Mouse (Mus musculus): ENCODE data around the gene Gas8. TPM values are rescaled to one million over a fixed set of nuclear protein-coding genes. Genes with fewer than 3 reads are reported as not detected.
"Not testable (repeated sequence)": the region's sequence is repeated elsewhere in the genome, so short reads cannot be mapped to it uniquely, and the experiment has no call there.

Gas8 gene
- polyA plus RNA-seq, 1 experiment, result not detected

DNA sequence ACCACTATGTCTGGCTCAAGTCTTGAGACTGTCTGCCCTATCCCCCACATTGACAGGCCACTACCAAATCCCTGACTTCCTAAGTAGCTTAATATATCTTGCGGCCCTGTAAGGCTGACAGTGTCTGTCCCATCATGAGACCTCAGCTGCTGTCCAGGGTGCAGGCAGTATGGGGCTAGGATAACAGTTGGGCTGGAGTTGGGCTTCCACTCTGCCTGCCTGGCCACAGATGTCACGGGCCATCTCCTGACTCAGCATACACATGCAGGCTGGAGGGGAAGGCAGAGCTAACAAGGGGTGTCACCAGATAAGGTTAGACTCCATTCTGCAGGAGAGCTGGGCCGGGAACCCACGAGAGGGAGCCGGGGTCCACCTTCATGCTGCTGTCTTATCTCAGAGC is 11.5 kb upstream of the Gas8 start:
- WGBS, result 97% methylated on average over 5 of the region's 5 CpGs
- TF ChIP-seq POLR2A (IDR thresholded peaks at IDR 0.05; ENCODE audit: insufficient read depth, low read depth, low read length) (no peak), CTCF (IDR thresholded peaks at IDR 0.05; ENCODE audit: insufficient read depth, low read depth, low read length) (no peak)
- Histone ChIP-seq H3K27ac (ENCODE audit: insufficient read depth, low read depth, low read length) (no peak overlapping the region), H3K4me3 (ENCODE audit: insufficient read depth, low read depth, low read length) (no peak overlapping the region), H3K4me1 (ENCODE audit: control insufficient read depth, insufficient read depth, low read length) (peaks cover 18% of the 10 kb centered on the region)

GRCm38 (mm10) chr8:123510819-123511218 is 7.8 kb upstream of the Gas8 start:
- Histone ChIP-seq H3K4me3 (ENCODE audit: insufficient read depth, low read depth, low read length) (no peak overlapping the region), H3K4me1 (ENCODE audit: control insufficient read depth, insufficient read depth, low read length) (peaks cover 23% of the 10 kb centered on the region), H3K27ac (ENCODE audit: insufficient read depth, low read depth, low read length) (no peak overlapping the region)
- WGBS, result 76% methylated on average over 5 of the region's 5 CpGs
- TF ChIP-seq CTCF (IDR thresholded peaks at IDR 0.05; ENCODE audit: insufficient read depth, low read depth, low read length), result no peak
- TF ChIP-seq POLR2A (IDR thresholded peaks at IDR 0.05; ENCODE audit: insufficient read depth, low read depth, low read length), result no peak

- no peak for TF ChIP-seq CTCF (IDR thresholded peaks at IDR 0.05; ENCODE audit: insufficient read depth, low read depth, low read length)
- TF ChIP-seq POLR2A (IDR thresholded peaks at IDR 0.05; ENCODE audit: insufficient read depth, low read depth, low read length), result no peak
- Histone ChIP-seq H3K27ac (ENCODE audit: insufficient read depth, low read depth, low read length) (peak overlapping the region; percentile 3; the same call in 1 of the 2 replicates), H3K4me3 (ENCODE audit: insufficient read depth, low read depth, low read length) (peak overlapping the region; percentile 83), H3K4me1 (ENCODE audit: control insufficient read depth, insufficient read depth, low read length) (peaks cover 27% of the 10 kb centered on the region)
- WGBS, result 4% methylated on average over 9 of the region's 9 CpGs
Observed at GRCm38 (mm10) chr8:123514136-123514535, 4.5 kb upstream of the Gas8 start.

GRCm38 (mm10) chr8:123514781-123515539 is 3.7 kb upstream of the Gas8 start, which contains the start of gene Dbndd1:
Gene Dbndd1, minus strand, starts transcription at chr8:123515463.
- TF ChIP-seq CTCF (IDR thresholded peaks at IDR 0.05; ENCODE audit: insufficient read depth, low read depth, low read length), result no peak
- no peak for TF ChIP-seq POLR2A (IDR thresholded peaks at IDR 0.05; ENCODE audit: insufficient read depth, low read depth, low read length)
- H3K27ac ChIP-seq (ENCODE audit: insufficient read depth, low read depth, low read length), result peak within 1 kb of the TSS; percentile 40; the same call in 1 of the 2 replicates
- under 1% methylated on average over 59 of the region's 63 CpGs for WGBS
- H3K4me3 ChIP-seq (ENCODE audit: insufficient read depth, low read depth, low read length), result peak within 1 kb of the TSS; percentile 83
- H3K4me1 ChIP-seq (ENCODE audit: control insufficient read depth, insufficient read depth, low read length), result peaks cover 32% of the 10 kb centered on the region

- no peak for TF ChIP-seq POLR2A (IDR thresholded peaks at IDR 0.05; ENCODE audit: insufficient read depth, low read depth, low read length)
- no peak for TF ChIP-seq CTCF (IDR thresholded peaks at IDR 0.05; ENCODE audit: insufficient read depth, low read depth, low read length)
- WGBS, result 1% methylated on average over 11 of the region's 11 CpGs
- no peak overlapping the region for H3K27ac ChIP-seq (ENCODE audit: insufficient read depth, low read depth, low read length)
Observed at GRCm38 (mm10) chr8:123515540-123515897, 3.1 kb upstream of the Gas8 start.

DNA sequence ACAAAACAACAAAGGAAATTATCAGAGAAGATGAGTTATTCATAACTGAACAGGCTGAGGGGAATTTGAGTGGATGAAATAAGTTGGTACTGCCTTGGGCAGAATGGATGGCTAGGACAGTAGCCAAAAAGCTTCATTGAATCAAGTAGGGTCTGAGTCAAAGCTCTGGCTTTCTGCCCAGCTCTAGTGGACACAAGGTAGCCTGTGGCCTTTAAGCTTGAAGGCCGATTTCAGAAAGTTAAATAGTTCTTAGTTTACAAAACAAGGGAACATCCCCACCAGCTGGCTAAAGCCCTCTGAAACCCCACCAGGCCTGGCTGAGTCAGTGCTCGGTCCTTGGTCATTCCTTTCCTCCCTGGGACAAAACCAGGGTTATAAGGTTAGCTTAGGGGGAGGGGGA is 2.0 kb upstream of the Gas8 start:
- H3K27ac ChIP-seq (ENCODE audit: insufficient read depth, low read depth, low read length), result no peak overlapping the region
- H3K4me1 ChIP-seq (ENCODE audit: control insufficient read depth, insufficient read depth, low read length), result peaks cover 32% of the 10 kb centered on the region
- 49% methylated on average over 2 of the region's 2 CpGs for WGBS
- TF ChIP-seq POLR2A (IDR thresholded peaks at IDR 0.05; ENCODE audit: insufficient read depth, low read depth, low read length), result no peak
- no peak for TF ChIP-seq CTCF (IDR thresholded peaks at IDR 0.05; ENCODE audit: insufficient read depth, low read depth, low read length)
- H3K4me3 ChIP-seq (ENCODE audit: insufficient read depth, low read depth, low read length), result no peak overlapping the region

More at GRCm38 (mm10) chr8:123515540-123515897, 3.1 kb upstream of the Gas8 start:
- H3K4me1 ChIP-seq (ENCODE audit: control insufficient read depth, insufficient read depth, low read length), result peaks cover 32% of the 10 kb centered on the region
- peak overlapping the region; percentile 41 for H3K4me3 ChIP-seq (ENCODE audit: insufficient read depth, low read depth, low read length)

GRCm38 (mm10) chr8:123518172-123518571 is 462 bp upstream of the Gas8 start:
- Histone ChIP-seq H3K4me3 (ENCODE audit: insufficient read depth, low read depth, low read length) (0 out of 2 replicates have a peak overlapping the region, but pooled peaks have one; percentile 1), H3K27ac (ENCODE audit: insufficient read depth, low read depth, low read length) (no peak overlapping the region), H3K4me1 (ENCODE audit: control insufficient read depth, insufficient read depth, low read length) (peaks cover 38% of the 10 kb centered on the region)
- TF ChIP-seq POLR2A (IDR thresholded peaks at IDR 0.05; ENCODE audit: insufficient read depth, low read depth, low read length) (no peak), CTCF (IDR thresholded peaks at IDR 0.05; ENCODE audit: insufficient read depth, low read depth, low read length) (no peak)
- 23% methylated on average over 10 of the region's 10 CpGs for WGBS

GRCm38 (mm10) chr8:123520048-123520447 is 1.4 kb downstream of the Gas8 start:
- H3K27ac ChIP-seq (ENCODE audit: insufficient read depth, low read depth, low read length); H3K4me3 ChIP-seq (ENCODE audit: insufficient read depth, low read depth, low read length): not testable (repeated sequence)
- WGBS, result 93% methylated on average over 1 of the region's 1 CpGs
- peaks cover 22% of the 10 kb centered on the region for H3K4me1 ChIP-seq (ENCODE audit: control insufficient read depth, insufficient read depth, low read length)

DNA sequence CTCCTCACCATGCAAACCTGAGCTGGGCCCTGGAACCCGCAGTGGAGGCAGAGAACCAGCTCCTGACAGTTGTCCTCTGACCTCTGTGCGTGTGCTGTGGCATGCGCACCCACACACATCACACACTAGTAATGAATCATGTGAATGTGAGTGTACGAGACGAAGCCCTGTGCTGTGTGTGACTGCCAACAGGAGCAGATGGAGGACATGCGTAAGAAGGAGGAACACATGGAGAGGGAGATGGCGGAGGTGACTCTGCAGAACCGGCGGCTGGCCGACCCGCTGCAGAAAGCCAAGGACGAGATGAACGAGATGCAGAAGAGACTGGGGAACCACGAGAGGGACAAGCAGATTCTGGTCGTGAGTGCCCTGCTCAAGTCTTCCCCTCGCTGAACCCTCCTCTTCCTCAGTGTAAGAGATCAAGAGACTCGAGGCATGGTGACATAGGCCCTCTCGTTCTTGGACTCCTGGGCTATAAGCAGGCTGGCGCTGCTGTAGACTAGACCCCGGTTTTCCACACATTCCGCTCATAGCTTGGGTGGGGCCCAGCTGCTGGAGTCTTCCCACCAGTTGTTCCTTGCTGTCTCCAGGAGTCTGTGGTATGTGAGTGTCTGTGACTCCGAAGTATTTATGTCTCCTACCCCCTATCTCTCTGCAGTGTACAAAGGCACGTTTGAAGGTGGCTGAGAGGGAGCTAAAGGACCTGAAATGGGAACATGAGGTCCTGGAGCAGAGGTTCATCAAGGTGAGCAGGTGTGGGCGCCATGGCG is 9.3 kb downstream of the Gas8 start:
- no peak overlapping the region for H3K4me3 ChIP-seq (ENCODE audit: insufficient read depth, low read depth, low read length)
- H3K4me1 ChIP-seq (ENCODE audit: control insufficient read depth, insufficient read depth, low read length), result no peaks in the 10 kb centered on the region
- H3K27ac ChIP-seq (ENCODE audit: insufficient read depth, low read depth, low read length), result no peak overlapping the region
- TF ChIP-seq POLR2A (IDR thresholded peaks at IDR 0.05; ENCODE audit: insufficient read depth, low read depth, low read length) (no peak), CTCF (IDR thresholded peaks at IDR 0.05; ENCODE audit: insufficient read depth, low read depth, low read length) (no peak)
- 92% methylated on average over 25 of the region's 25 CpGs for WGBS

All from olfactory bulb, adult 2 months (tissue).